Mouse (Mus musculus): ENCODE measurements around the gene Fuom. TPM values are rescaled to one million over a fixed set of nuclear protein-coding genes. Genes with fewer than 3 reads are reported as not detected.

Fuom gene
- polyA plus RNA-seq, 1 experiment from 2014 or later: 18.9 TPM

DNA sequence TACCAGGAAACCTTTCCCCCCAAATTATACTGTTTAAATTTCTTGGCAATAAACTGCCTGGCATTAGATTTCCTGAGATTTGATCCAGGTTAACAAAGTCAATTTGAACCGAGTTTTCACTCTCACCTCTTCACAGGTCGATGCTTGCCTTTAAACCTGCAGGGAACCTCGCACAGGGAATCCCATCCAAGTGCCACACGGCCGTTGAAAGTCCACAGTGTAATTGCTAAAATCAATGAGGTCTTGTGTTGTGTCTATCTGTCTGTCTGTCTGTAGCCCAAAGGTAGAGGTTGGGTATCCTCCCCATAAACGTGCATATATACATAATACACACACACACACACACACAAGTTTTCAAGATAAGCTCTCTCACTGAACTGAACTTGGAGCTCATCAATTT, 34.8 kb downstream of the Fuom start:
- H3K27me3 ChIP-seq: peaks cover 9% of the 10 kb centered on the region
- no peaks in the 10 kb centered on the region for H3K9me3 ChIP-seq
- ATAC-seq (replicated peaks): no peak
- no peak overlapping the region for H3K4me2 ChIP-seq (replicated peaks)
- H3K9ac ChIP-seq (replicated peaks): no peak overlapping the region
- peaks cover 4% of the 10 kb centered on the region; the same call in 1 of the 2 replicates for H3K36me3 ChIP-seq
- no peak overlapping the region for H3K4me3 ChIP-seq
- 69% methylated on average over 6 of the region's 6 CpGs for WGBS
- no peak overlapping the region for H3K27ac ChIP-seq (replicated peaks)
- peaks cover 3% of the 10 kb centered on the region; the same call in 1 of the 2 replicates for H3K4me1 ChIP-seq

DNA sequence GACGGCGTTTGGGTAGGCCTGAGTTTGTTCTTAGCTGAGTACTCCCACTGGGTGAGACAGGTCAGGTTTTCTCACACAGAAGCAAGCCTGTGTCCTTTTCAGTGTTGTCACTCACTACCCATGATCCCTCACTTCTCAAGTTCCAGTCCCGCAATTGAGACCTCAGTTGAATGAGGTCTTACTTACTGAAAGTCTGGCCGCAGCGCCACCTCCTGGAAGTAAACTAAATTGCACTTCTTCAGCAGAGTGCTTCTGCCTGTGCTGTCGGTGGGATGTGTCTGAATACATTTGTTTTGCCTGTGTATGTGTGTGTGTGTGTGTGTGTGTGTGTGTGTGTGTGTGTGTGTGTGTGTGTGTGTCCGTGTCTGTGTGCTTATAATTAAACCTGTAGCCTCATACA, 39.1 kb downstream of the Fuom start:
- H3K4me2 ChIP-seq (replicated peaks): no peak overlapping the region
- peaks cover 38% of the 10 kb centered on the region for H3K4me1 ChIP-seq
- H3K36me3 ChIP-seq: no peaks in the 10 kb centered on the region
- H3K27ac ChIP-seq (replicated peaks): no peak overlapping the region
- no peak for ATAC-seq (replicated peaks)
- H3K4me3 ChIP-seq: no peak overlapping the region
- WGBS: 15% methylated on average over 7 of the region's 7 CpGs
- H3K27me3 ChIP-seq: no peaks in the 10 kb centered on the region; the same call in 1 of the 2 replicates
- H3K9me3 ChIP-seq: no peaks in the 10 kb centered on the region
- no peak overlapping the region for H3K9ac ChIP-seq (replicated peaks)

DNA sequence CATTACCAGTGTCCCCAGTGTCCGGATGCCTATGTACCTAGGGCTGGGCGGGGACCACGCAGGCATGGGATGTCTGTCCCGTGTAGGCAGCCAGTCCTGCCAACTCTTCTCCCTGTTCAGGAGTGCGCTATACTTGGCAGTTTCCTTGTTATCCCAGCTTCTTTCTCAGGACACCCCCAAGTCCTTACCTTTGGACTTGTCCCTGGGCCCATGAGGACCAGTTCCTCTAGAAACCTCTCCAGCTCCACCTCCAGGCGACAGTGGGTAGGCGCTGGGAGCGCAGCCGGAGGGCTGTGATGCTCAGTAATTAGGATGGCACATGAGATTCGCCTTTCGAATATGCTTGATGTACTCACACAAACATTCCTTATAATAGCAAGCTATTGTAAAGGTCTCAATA, 39.9 kb downstream of the Fuom start:
- Histone ChIP-seq H3K36me3 (no peaks in the 10 kb centered on the region), H3K4me1 (peaks cover 43% of the 10 kb centered on the region), H3K4me2 (replicated peaks) (no peak overlapping the region; the same call in 1 of the 2 replicates), H3K27ac (replicated peaks) (no peak overlapping the region), H3K4me3 (no peak overlapping the region), H3K9me3 (no peaks in the 10 kb centered on the region), H3K9ac (replicated peaks) (no peak overlapping the region), H3K27me3 (no peaks in the 10 kb centered on the region; the same call in 1 of the 2 replicates)
- WGBS: 7% methylated on average over 11 of the region's 11 CpGs
- peak; percentile 20 for ATAC-seq (replicated peaks)

DNA sequence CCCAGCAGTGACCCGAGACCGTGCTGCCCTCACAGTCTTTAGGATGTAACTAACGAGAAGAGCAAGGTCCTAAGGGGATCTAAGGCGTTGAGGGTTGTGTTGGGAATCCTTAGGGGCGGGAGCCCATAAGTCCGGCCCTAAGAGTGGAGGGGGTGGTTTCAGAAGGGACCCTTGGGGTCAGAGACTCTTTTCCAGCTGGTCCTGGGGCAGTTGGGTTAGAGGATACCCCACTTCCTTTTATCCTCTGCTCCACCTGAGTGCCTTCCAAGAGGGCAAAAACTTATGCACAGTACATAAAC, 40.5 kb downstream of the Fuom start:
- WGBS: under 1% methylated on average over 6 of the region's 6 CpGs
- Histone ChIP-seq H3K4me1 (peaks cover 43% of the 10 kb centered on the region), H3K4me2 (replicated peaks) (peak overlapping the region; percentile 79), H3K27me3 (no peaks in the 10 kb centered on the region; the same call in 1 of the 2 replicates), H3K4me3 (peak overlapping the region; percentile 35), H3K9me3 (no peaks in the 10 kb centered on the region), H3K9ac (replicated peaks) (0 out of 2 replicates have a peak overlapping the region, but pooled peaks have one; percentile 55), H3K27ac (replicated peaks) (peak overlapping the region; percentile 70), H3K36me3 (no peaks in the 10 kb centered on the region)
- ATAC-seq (replicated peaks): no peak; the same call in 1 of the 2 replicates

DNA sequence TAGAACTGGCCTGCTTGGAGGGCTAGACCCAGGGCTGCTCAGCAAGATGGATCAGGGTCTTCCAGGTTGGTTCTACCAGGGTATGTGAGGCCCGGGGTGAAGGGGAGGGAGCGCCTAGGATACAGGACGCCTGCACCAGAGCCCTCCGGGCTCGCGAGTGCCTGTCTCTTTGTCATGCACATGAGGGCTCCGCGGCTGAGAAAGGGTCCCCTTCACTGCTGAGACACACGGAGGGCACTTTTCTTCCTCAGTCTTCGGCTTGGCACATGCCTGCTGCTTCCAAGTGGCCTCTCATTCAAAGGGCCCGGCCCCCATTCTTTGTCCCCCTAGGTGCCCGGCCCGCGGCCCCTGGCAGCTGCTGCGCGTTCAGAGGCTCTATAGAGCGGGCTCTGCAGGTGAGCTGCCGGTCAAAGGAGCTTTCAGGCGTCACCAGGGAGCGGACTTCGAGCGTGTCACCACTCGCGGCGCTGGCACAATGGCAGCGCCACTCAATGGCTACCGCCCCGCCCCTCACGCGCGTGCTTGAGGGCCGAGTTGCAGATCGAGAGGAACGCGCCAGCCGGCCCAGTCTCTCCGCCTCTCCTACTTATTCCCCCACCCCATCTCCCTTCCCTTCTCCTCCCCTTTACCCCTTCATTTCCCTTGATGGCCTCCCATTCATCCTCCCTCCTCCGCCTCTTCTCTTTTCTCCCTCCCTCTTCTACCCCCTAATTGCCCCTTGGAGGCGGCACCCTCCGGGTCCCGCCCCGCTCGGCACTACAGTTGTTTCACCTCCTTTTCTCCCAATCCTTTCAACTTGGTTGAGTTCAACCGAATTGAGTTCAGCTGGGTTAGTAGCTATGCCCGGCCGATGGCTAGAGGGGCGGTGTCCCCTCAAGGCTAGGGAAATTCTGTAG, 41.1 kb downstream of the Fuom start:
- Histone ChIP-seq H3K27me3 (no peaks in the 10 kb centered on the region; the same call in 1 of the 2 replicates), H3K9me3 (no peaks in the 10 kb centered on the region), H3K4me1 (peaks cover 43% of the 10 kb centered on the region), H3K4me3 (peak overlapping the region; percentile 35), H3K4me2 (replicated peaks) (peak overlapping the region; percentile 79), H3K9ac (replicated peaks) (peak overlapping the region; percentile 55), H3K36me3 (no peaks in the 10 kb centered on the region), H3K27ac (replicated peaks) (peak overlapping the region; percentile 70)
- ATAC-seq (replicated peaks): peak; percentile 53
- WGBS: under 1% methylated on average over 47 of the region's 47 CpGs

DNA sequence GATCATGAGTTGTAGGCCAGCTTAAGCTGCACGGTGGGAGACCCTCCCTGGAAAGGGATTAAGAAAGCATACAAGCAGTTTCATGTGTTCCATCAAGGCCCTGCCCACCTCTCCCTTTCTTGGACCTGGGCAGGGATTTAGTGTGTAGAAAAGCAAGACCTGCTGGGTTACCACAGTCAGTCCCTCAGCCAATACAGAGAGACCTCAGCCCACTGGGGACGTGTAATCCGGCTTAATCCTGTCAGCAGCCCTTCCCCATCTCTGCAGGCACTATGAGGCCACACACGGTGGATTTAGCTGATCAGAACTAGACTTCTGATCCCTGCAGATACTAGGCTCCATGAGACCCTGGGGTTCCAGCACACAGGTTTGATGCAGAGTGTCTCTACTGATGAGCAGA, 42.6 kb downstream of the Fuom start:
- Histone ChIP-seq H3K9ac (replicated peaks) (no peak overlapping the region), H3K36me3 (no peaks in the 10 kb centered on the region), H3K4me2 (replicated peaks) (no peak overlapping the region), H3K27ac (replicated peaks) (no peak overlapping the region), H3K27me3 (no peaks in the 10 kb centered on the region; the same call in 1 of the 2 replicates), H3K4me1 (peaks cover 43% of the 10 kb centered on the region), H3K9me3 (no peaks in the 10 kb centered on the region), H3K4me3 (no peak overlapping the region)
- WGBS: 29% methylated on average over 4 of the region's 4 CpGs
- no peak for ATAC-seq (replicated peaks)

DNA sequence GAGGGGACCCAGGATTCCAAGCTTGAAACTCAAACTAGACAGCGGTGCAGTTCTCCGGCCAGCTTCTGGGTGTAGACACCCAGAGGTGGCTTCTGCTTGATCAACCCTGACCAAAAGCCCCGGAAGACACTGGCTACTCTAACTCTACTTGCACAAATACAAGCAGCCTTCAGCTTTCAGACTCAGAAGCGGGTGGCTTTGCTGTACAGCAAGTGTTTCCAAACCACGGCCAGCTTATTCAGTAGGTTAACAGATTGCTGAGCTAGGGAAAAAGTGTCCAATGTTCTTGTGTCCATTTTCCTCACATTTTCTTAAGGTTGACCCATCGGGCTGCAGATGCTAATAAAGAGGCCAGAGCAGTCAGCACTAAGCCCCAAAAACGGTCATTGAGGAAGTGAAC, 43.7 kb downstream of the Fuom start:
- peak overlapping the region; percentile 69 for H3K4me2 ChIP-seq (replicated peaks)
- H3K9ac ChIP-seq (replicated peaks): peak overlapping the region; percentile 69
- H3K9me3 ChIP-seq: no peaks in the 10 kb centered on the region
- H3K36me3 ChIP-seq: no peaks in the 10 kb centered on the region
- H3K27ac ChIP-seq (replicated peaks): peak overlapping the region; percentile 81
- WGBS: 10% methylated on average over 7 of the region's 7 CpGs
- peaks cover under 1% of the 10 kb centered on the region; the same call in 1 of the 2 replicates for H3K27me3 ChIP-seq
- H3K4me1 ChIP-seq: peaks cover 43% of the 10 kb centered on the region
- H3K4me3 ChIP-seq: peak overlapping the region; percentile 49
- no peak for ATAC-seq (replicated peaks)

DNA sequence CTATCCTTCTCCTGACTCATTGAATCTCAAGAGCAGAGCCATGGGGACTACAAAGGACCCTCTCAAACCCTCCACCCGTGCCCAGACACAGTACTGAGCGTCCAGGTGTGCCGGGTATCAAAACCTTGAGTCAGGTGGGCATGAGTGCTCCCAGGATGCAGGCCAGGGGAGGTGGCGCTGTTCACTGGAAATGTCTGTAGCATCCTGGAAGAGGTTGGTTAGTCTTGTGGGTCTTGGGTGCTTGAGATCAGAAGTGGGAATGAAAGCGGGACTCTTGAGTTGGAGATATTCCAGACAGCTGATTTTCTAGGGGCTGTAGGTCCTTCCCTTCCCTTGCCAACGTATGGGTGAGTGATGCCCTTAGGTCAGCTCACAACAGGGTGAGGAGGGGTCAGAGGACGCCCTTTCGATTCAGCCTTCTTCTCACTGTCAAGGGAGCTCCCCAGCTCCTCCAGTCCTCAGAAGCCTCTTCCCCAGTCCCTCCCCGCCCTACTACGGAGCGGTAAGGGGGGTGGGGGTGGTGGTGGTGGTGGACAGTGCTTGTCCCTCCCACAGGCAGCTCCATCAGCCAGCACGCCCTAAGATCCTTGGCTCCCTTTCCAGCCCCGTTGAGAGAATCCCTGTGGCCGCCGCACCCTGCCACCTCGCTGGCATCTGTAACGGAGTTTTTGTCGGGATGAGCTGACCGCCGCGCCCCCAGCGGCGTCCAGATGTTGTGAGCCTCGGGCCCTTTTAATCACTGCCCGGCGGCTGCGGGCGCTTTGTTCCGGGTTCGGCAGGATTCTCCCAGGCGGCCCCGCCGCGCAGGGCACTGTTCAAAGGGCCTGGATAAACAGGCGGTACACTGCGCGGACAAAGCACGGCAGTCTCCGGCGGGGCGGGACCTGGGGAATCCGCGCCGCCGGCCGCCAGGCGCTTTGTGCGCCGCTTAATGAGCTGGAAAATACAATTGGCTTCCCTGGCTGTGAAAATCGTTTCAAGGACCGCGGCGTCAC, 44.5 kb downstream of the Fuom start:
- no peaks in the 10 kb centered on the region for H3K9me3 ChIP-seq
- peak overlapping the region; percentile 81 for H3K27ac ChIP-seq (replicated peaks)
- no peaks in the 10 kb centered on the region for H3K36me3 ChIP-seq
- peaks cover 42% of the 10 kb centered on the region for H3K4me1 ChIP-seq
- 2% methylated on average over 53 of the region's 53 CpGs for WGBS
- H3K4me2 ChIP-seq (replicated peaks): peak overlapping the region; percentile 69
- peak; percentile 69 for ATAC-seq (replicated peaks)
- peak overlapping the region; percentile 49 for H3K4me3 ChIP-seq
- peak overlapping the region; percentile 69 for H3K9ac ChIP-seq (replicated peaks)
- H3K27me3 ChIP-seq: peaks cover 7% of the 10 kb centered on the region; the same call in 1 of the 2 replicates

DNA sequence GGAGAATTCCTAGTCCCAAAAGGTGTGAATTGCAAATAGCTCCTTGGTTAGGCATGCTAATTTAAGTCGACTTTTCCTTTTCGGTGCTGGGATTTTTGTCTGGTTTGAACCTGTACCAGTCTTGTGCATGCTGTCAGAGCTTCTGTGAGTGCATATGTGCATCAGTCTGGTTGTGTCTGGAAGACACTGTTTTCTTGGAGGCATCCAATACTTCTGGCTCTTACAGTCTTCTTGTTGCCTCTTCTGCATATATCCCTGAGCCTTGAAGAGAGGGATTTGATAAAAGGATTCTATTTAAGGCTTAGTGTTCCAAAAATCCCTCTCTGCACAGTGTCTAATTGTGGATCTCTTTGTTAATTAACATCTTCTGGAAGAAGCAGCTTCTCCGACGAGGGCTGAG, 48.1 kb downstream of the Fuom start:
- Histone ChIP-seq H3K36me3 (no peaks in the 10 kb centered on the region), H3K4me1 (peaks cover 23% of the 10 kb centered on the region), H3K9me3 (no peaks in the 10 kb centered on the region), H3K27ac (replicated peaks) (no peak overlapping the region), H3K4me2 (replicated peaks) (no peak overlapping the region), H3K9ac (replicated peaks) (no peak overlapping the region), H3K27me3 (peaks cover 40% of the 10 kb centered on the region), H3K4me3 (no peak overlapping the region)
- WGBS: 73% methylated on average over 4 of the region's 4 CpGs
- no peak for ATAC-seq (replicated peaks)

DNA sequence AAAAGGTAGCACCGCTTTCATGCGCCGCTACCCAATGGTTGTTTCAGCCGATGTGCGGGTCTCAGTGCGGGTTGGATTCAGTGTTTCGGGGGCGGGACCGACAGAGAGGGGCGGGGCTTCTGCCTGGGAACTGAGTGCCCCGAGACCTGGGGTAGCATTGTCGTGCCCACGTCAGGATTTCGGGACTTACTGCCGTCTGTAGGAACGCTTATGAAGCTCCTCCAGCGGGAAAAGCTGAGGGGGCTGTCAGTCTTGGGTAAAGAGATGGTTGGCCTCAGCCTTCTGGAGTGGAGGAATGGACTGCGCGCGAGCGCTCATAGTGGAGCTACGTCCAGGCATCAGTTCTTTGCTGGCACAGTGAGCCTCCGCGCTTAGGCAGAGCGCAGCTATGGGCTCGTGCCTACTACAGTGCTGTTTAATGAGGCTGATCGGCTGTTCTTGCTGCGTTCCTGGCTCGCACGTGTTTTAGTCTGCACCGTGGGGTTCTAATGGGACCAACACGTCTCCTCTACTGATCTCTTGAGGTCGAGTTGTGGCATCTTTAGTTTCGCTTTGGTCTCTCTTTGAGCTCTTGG, 53.0 kb downstream of the Fuom start:
- H3K36me3 ChIP-seq: no peaks in the 10 kb centered on the region
- H3K27me3 ChIP-seq: peaks cover 89% of the 10 kb centered on the region
- H3K4me2 ChIP-seq (replicated peaks): peak overlapping the region; percentile 69
- ATAC-seq (replicated peaks): peak; percentile 78
- H3K27ac ChIP-seq (replicated peaks): no peak overlapping the region
- no peaks in the 10 kb centered on the region for H3K9me3 ChIP-seq
- peak overlapping the region; percentile 42 for H3K4me3 ChIP-seq
- H3K4me1 ChIP-seq: peaks cover 25% of the 10 kb centered on the region
- H3K9ac ChIP-seq (replicated peaks): no peak overlapping the region
- WGBS: under 1% methylated on average over 34 of the region's 34 CpGs

DNA sequence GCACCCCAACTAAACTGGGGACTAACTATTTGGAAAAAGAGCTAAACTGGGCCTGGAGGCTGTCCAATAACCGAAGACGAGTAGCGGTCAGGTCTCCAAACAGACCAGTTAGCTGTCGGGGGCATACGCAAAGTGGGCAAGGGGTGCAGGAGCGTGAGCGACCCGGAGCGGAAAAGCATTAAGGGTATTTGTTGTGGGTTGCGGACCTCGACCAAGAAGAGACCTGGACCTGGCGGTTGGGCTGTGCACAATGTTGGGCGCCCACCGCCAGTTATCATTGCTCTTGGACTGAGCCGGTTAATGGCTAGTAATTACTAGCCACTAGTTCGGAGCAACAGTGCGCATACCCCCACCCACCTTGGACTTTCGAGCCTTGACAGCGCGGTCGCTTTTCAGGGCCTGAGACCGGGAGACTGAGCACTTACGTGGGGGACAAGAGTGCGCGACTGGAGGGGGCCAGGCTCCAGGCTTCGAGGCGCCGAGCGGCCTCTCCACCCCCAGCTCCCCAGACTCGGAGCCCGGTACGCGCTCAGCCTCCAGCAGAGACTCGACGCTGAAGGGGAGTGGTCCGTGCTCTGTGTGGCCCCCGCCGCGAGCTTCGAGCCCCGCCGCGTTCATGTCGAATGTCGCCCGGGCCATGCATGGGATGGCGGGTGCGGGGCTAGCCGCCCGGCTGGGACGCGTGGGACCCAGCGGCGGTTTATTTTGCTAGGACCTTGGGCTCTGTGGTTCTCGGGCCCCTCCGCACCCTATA, 53.7 kb downstream of the Fuom start, which contains the start of gene Msx3:
TSS of gene Msx3 (minus strand) at position 729 of the 754 bp plus-strand sequence.
- Histone ChIP-seq H3K9ac (replicated peaks) (0 out of 2 replicates have a peak within 1 kb of the TSS, but pooled peaks have one; percentile 10), H3K36me3 (no peaks in the 10 kb centered on the region), H3K9me3 (no peaks in the 10 kb centered on the region), H3K4me3 (peak within 1 kb of the TSS; percentile 42), H3K27ac (replicated peaks) (no peak within 1 kb of the TSS), H3K4me2 (replicated peaks) (peak within 1 kb of the TSS; percentile 69), H3K27me3 (peaks cover 92% of the 10 kb centered on the region), H3K4me1 (peaks cover 25% of the 10 kb centered on the region)
- ATAC-seq (replicated peaks): peak; percentile 36
- under 1% methylated on average over 56 of the region's 56 CpGs for WGBS
